Mouse (Mus musculus): ENCODE data around the gene Epha1.

Gene Epha1

DNA sequence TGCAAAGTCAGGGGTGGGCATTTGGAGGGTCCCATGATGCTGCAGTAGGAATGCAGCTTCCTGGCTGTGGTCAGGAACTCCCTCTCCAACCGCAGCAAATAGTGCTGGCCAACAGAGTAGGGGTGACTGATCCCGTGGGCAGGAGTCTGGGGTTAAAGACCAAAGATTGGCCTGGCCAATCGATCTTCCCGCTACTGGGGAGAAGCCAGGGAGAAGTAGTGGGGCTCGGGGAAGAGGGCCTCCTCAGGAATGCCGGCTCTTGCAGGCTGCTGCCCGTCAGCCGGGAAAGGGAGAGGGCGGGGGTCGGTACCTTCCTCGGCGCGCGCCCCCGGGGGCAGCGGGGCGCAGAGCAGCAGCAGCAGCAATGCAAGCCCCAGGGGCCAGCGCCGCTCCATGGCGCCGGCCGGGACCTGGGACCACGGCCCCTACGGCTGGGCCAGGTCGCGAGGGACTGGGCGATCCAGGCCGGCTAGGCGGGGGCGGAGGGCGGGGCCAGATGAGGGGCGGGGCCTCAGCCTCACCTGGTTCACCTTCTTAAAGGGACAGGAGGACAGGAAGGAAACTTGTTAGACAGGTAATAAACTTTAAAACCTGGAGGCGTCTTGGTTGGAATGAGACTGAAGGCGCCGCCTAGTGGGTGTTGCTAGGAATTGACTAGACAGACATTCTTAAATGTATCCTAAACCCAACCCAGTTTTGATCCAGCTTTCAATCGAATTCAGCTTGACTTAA lies at the start of gene Epha1:
Gene Epha1 (minus strand): TSS at position 453 of the 732 bp plus-strand sequence.
- peak; percentile 75 for DNase-seq

DNA sequence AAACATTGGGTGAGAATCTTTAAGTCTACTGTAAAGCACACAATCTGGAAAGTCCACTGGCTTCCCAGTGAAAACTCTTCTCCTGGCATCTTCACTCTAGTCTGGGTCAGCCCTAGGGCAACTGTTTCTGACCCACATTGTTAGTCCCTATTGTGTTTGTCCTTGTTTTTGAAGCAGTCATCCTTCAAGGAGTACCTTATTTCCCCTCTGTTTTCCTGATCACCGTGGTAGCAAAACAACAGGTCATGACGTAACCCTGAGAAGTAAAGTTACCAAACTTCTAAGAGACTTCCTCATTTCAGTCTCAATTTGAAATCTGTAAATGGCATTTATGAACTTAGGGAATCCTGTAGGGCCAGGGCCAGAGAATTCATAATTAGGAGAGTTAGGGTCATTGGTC lies 48.4 kb upstream of the Epha1 start:
- no peak for DNase-seq

DNA sequence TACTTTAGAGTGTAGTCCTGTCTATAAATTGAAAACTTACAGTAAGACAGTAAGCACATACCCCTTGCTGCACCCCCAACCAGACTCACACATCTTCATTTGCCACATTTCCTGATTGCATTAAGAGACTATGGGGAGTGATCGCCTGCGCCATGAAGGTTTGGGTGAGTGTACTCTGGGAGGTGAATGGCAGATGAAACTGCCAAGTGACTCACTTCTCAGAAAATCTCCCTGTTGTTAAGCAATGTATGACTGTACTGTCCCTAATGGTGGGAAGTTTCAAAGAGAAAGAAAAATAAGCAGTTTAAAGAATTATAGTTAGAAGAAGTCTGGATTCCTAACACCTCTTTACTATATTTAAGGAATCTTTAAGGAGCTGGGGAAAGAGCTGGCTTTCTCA lies 46.4 kb upstream of the Epha1 start:
- DNase-seq, result no peak

DNA sequence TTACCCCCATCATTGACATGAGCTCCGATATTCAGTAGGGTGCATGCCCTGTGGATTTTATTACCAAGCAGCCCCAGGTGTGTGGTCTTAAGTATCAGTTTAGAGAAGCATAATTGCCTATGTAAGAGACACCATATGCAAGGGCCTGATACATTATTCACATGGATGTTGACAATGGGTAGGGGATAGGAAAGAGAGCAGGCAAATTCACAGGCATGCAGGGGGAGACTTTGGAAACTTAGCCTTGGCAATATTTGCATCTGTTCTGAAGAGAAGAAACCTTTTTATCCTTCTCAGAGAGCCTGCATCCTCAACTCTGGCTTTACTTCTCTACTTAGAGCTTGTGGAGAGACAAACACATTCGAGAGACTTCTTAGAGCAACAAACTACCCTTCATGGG lies 32.1 kb upstream of the Epha1 start, which contains the start of gene Tas2r135:
Gene Tas2r135 (plus strand): TSS at position 301 of the 400 bp plus-strand sequence.
- no peak for DNase-seq

DNA sequence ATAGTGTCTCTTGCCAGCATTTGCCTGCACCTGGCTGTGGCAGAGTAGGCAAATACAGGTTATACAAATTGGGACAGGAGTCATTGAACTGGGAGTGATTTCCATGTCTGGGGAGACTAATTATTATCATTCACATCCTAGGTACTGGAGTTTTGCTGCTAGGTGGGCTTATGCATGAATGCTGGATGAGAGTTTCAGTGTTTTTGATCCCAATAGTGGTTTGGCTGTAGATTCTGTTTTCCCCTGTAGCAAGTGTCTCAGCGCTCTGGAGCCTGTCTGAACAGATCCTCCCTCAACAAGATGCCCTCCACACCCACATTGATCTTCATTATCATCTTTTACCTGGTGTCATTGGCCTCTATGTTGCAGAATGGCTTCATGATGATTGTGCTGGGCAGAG lies 26.9 kb upstream of the Epha1 start, which contains the start of gene Tas2r143:
Gene Tas2r143 (plus strand): TSS at position 301 of the 400 bp plus-strand sequence.
- no peak for DNase-seq

DNA sequence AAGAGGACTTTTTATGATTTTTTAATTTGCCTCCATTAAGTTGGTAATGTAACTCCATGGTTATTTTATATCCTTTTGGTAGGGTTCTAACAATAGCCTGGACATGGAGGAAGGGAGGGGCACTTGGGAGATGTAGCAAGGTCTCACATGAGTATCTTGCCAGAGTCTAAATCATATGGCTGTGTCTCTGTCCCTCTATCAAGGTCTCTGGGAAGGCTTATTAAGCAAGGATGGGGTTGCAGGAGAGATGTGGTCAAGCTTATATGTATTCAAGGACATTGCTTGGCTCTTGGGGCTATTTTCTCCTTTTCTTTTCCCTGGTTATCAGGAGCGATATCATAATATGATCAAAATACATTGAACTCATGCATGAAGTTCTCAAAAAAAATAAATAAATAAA lies 25.9 kb upstream of the Epha1 start:
- no peak for DNase-seq

DNA sequence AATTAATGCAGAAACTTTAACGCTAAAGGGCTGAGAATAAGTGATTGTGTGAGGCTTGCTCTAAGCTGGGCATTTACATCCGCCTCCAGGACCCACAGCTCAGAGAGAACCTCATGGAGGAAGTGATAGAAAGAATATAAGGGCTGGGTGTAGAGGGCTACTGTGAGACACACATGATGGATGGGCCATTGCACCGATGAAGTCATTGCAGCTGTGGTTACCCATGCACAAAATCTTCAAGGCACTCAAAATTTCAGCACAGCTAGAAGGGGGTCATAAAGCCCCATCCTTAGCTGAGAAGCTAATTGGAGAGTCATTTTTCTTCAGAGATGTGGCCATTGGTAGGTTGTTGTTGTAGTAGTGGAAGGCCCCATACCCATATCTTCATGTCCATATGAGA lies 25.2 kb upstream of the Epha1 start:
- DNase-seq, result no peak

DNA sequence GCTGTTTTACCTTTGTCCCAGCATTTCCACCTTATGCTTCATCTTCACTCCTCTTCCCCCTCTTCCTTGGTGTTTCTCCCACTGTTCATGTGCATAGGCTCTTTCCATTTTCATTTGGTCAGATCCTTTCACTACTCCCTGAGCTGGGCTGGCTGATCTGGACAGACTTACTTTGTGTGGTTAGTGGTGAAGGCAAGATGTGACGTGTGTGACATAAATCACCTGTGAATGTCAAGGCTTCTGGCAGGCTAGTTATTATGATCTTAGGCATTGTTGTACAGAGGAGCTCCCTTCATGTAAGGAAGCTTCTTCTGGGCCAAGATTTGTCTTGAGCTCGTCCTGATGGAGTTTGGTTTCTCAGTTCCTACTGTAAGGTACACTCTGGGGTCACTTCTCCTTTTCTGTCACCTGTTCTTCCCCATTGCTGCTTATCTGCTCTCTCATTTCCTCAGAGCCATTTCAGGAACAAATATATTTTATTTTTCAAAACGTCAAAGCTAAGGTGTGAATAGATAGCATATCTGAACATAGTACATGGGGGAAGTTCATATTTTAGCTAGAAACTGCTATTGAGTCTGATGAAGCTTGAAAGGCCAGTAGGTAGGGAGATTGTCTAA lies 24.1 kb upstream of the Epha1 start:
- DNase-seq, result no peak

DNA sequence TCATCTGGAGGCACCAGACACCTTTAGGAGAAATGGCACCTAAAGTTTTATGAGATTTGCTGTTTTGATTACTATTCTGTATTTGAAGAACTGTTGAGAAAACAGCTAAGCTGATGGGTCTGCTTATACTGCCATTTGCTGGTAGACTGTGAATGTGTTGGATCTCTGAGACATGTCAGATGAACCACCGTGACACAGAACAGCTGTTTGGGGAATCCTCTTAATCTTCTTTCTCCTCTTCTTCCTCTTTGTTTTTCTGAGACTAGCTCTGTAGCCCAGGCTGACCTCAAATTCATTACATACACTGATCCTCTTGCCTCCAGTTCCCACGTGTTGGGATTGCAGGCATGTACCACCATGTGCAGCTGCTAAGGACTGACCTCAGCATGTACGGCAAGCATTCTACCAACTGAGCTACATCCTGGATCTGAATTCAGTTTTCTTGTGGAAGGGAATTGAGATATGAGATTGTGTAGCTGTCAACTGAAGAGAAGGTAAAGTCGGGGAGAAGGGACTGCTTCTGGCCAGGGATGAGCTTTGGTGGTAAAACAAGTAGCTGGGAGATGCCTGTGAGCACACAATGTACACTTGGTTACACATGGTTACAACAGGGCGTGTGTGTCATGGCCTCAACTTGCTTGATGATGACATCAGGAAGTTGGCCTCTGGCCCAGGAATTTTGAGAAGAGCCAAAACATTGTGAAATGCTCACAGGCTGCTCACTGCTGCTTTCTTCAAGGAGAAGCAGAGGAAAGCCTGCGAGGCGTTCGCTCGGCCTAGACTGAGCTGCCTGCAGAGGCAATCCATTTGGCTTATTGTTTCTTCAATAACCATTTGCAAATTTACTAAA lies 23.1 kb upstream of the Epha1 start:
- DNase-seq, result no peak

DNA sequence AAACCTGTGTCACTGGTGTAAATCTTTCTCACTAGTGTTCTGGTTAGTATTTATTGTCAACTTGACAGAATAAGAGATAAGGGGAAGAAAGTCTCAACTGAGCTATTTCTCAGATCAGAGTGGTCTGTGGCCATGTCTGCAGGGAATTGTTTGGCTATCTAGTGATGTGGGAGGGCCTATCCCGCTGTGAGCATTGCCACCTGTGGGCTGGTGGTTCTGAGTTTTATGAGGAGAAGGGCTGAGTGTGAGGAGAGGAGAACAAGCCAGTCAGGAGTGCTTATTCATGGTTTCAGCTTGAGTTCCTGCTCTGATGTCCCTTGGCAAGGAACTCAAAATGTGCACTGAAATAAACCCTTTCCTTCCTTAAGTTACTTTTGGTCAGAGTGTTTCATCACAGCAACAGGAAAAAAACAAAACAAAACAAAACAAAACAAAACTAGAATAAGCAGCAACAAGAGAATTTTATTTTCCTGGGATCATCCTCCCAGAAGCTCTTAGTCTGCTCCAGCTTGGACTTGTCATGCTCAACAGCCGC lies 18.8 kb upstream of the Epha1 start:
- DNase-seq, result no peak

DNA sequence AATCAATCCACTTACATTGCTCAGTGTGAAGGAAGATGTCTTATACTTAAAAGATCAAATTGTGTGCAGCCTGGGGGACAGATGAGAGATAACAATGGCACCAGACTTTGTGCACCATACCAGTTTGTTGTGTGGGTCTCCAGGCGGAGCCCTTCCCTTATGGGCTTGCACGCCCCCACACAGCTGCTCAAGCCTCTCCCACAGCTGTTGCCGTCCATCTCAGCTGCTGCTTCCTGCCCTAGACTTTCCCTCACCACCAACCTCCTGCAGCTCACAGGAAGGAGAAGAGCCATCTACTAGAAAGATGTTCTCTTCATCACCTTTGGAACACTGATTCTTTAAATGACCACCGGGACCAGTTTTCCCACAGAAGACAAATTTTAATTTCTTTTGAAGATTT lies 12.6 kb upstream of the Epha1 start:
- DNase-seq, result peak; percentile 59

DNA sequence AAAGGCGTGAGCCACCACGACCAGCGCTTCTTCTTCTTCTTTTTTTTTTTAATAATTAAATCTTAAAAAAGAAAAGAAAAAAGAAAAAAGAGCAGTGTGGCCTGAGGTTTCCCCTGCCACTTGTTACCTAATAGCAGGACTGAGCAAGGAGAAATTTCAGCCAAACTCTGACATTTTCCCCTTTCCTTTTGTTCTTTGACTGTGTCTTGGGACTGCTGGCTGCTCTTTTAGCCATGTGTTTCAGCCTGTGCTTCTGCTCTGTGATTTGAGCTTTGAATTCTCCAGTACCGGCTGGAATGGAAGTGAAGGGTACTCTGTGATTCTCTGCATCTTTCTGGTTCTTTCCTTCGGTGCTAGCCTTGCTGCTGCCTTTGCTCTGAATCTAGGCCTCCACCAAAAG lies 10.3 kb upstream of the Epha1 start:
- DNase-seq, result no peak

DNA sequence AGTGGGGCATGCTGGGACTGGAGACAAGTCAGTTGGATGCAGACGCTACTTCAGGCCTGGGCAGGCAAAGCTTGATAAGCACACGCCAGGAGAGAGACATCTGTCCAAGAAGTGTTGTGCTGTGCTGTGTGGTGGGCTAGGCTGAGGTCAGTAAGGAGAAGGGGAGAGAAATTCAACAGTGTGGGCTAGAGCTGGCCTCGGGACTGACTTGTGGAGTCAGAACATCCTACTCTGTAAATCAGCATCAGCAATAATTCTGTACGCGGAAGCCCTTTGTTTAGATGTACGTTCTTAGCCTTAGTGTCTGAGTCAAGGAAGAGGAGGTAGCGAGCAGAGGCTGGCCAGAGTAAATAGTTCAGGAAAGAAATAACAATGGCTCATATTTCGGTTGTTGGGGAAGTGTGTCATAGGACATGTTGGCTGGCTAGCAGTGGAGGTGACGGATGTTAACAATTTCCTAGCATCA lies 8.9 kb upstream of the Epha1 start:
- no peak for DNase-seq

DNA sequence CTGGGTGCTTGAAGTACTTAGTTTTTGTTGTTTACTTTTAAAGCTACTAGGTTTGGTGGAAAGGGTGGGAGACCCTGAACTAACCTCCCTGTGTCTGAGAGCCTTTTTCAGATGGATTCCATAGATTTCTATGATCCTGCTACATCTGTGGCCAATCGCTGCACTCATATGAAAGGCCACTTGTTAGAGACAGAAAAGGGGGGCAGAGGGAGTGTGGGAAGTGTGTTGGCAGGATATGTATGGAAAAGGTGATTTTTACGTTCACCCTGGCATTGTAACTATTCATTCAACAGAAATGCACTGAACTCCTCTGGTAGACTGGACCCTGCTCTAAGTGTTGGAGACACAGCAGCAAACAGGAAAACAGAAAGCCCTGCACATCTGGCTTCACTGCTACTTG lies 8.2 kb upstream of the Epha1 start:
- no peak for DNase-seq

DNA sequence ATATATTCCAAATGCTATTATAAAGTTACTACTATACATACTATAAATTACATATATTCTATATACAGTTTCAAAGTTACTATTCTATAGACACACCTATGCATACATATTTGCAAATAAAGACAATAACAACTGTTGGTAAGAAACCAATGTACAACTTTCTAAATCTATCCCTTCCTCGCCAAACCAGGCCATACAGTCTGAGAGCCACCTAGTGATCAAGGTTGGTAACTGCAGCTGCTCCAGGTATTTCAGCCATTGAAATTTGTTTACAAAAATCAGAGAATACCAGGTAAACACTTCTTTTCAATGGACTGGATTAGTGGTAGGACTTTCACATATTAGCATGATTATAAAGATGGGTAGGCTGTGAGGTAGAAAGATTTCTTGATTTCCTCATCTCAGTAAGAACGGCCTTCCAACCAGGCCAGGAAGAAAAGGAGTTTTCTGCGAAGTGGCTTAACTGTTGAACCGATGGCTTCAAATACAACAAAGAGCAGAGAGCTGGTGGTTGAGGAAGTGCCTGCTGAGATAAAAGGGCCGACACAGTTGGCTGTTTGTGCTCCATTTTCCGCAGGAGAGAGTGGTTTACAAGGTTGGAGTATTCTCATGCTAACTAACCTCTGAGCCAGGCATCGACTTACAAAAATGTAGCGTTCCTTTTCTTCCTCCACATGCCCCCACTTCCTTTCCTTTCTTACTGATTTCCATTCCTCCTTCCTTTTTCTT lies 7.5 kb upstream of the Epha1 start:
- DNase-seq, result peak; percentile 65

DNA sequence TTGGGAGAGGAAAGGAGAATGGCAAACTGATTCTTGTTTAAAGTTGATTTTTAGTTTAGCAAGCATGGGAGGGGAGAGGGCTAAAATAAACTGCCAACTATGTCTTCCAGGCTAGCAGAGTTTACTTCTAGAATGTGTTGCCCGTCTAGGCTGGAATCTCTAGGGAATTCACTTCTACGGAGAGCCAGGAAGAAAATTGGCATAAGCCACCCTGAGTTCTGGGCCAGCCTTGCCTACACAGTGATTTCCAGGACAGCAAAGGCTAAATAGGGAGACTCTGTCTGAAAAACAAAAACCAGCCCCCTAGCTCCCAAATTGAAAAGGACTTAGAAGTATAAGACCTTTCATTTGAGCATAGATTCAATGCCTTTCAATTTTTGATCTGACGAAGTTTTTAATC lies 6.5 kb upstream of the Epha1 start:
- no peak for DNase-seq

DNA sequence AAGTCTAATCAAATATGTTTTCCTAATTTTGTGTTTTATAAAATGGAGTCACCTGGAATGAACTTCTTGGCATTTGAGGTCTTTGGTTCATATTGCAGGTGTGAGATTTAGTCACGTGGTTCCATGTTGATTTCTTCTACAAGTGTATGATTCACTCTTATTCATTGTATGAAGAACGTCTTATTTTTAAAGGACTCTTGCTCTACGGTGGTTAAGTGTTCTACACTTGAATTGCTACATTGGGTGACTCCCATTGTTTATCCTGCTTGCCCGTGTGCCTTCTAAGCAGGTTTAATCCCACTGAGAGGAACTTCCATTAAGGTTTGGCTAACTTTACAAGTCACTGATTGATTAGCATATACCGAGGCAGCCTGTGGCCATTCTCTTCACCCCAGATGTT lies 4.2 kb upstream of the Epha1 start:
- no peak for DNase-seq

DNA sequence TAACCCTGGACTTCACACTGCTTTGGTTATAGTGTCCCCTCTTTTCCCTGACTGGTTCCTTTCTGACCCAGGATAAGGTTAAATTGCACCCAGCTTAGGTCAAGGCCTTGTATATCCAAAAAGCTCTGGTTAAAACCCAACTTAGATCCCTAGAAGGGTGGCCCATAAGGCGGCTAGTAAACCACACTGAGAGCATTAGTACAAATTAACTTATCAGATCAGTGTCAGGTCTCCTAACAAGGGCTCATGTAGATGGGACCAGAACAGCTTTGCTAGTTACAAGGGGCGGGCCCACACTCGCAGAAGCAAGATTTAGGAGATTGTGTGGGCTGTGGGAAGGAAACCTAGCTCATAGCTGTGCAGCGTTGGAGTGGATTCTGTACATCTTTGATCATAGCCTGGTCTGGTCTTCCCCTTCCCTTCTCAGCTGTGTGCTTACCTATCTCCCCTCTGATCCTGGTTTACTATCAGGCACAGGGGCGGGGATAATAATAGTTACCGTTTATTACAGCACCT lies 3.5 kb upstream of the Epha1 start:
- no peak for DNase-seq

DNA sequence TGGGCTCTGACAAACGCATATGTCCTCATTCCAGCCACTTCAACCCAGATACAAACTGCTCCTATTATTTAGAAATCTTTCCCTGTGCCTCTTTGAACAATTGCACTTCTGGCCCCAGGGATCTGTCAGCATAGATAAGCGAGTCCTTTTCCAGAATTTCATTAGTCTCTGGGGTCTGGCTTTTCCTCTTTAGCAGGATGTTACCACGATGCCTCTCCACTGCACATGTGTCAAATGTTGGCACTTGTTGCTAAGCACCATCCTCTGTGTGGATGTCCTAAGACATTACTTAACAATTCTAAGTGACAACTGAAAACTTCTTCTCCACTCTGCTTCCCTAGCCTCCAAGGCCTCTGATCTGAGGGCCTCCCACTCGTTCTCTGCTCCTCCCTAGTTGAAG lies 2.9 kb upstream of the Epha1 start:
- no peak for DNase-seq

DNA sequence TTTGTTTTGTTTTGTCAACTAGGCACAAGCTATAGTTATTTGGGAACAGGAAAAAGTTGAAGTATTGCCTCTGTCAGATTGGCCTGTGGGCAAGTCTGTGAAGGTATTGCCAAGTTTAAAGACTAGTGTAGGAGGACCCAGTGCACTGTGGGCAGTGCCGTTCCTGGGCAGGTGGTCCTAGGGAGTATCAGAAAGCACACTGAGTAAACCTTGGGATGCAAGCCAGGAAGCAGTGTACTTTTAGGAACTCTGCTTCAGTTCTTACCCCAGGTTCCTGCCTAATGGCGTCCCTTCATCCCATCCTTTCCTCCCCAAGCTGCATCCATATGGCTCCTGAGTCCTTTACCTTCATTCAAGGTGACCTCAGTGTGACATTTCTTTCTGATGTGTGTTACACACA lies 2.1 kb upstream of the Epha1 start:
- DNase-seq, result no peak

DNA sequence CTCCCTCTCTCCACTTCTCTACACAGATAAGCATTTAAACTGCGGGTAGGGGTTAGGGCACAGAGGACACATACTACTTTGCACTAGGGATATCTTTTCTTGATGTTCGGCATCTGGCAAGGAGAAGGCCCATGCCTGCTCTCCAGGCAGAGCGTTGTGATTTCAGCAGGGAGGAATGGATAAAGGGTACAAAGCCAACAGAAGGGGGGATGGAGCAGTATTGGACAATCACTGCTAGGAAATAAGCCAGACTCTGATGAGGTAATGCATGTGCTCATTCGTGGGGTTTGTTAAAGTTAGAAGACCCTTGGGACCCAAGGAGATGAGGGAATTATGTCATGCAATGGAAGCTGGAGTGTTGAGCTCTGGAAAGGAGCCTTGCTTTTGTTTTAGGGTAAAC lies 1.6 kb upstream of the Epha1 start:
- DNase-seq, result no peak

DNA sequence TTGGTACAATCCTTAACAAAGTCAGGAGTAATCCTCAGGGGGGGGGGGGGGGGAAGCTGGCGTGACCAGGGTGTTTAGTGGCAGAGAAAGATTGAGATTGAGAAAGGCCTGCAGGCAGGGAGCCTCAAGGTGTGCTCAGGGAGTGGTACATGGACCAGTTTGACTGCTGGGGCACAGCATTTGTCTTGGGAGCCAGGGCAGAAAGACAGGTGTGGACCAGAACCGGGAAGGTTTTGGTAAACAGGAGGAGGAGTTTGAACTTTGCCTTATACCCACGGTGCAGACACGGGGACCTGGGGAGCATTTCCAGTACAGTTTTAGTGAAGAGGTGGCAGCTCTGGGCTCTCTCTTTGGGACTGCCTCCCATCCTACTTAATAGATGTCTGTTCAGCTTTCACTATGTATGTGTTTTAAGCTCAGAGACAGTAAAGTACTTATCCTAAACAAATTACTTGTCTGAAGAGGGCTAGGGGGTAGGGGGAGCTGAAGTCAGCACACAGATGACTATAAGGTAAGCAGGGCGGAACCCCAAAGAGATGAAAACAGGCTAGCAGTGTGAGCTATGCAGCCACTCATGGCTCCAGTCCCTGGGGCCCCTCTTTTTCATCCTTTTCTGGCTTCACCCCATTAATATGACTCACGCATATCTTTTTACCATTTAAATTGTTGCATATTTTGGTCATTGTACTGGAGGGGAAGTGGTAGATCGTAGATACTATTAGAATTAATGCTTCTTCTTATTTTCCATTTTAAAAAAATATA lies 782 bp upstream of the Epha1 start:
- DNase-seq, result no peak
